Mouse (Mus musculus): ENCODE data around the gene Smim4. TPM values are rescaled to one million over a fixed set of nuclear protein-coding genes. Genes with fewer than 3 reads are reported as not detected.
A peak's percentile ranks its signal among the peaks of the same experiment; 100 is the strongest.

The Smim4 gene
- polyA plus RNA-seq, 1 experiment from 2014 or later: 210 TPM

GRCm38 (mm10) chr14:31171386-31171785, 42.6 kb upstream of the Smim4 start:
- H3K4me1 ChIP-seq (replicated peaks; ENCODE audit: insufficient read depth, low read length): peaks cover 8% of the 10 kb centered on the region; the same call in 1 of the 2 replicates
- peaks cover 56% of the 10 kb centered on the region for H3K36me3 ChIP-seq (ENCODE audit: insufficient read depth, low read length)
- WGBS: 92% methylated on average over 11 of the region's 11 CpGs
- TF ChIP-seq CTCF (IDR thresholded peaks at IDR 0.05; ENCODE audit: low read depth): no peak
- H3K27me3 ChIP-seq (ENCODE audit: insufficient read depth, low read length): no peaks in the 10 kb centered on the region
- no peak overlapping the region for H3K4me2 ChIP-seq (ENCODE audit: low read length)
- H3K9ac ChIP-seq (ENCODE audit: low read depth, low read length): no peak overlapping the region
- DNase-seq (ENCODE audit: low spot score): no peak
- no peak overlapping the region for H3K4me3 ChIP-seq (replicated peaks; ENCODE audit: low read depth, low read length)
- H3K9me3 ChIP-seq (replicated peaks; ENCODE audit: low read length): no peaks in the 10 kb centered on the region
- H3K27ac ChIP-seq: no peak overlapping the region
- no peak for ATAC-seq (replicated peaks; ENCODE audit: low FRiP score, low read depth)

- Histone ChIP-seq H3K9me3 (replicated peaks; ENCODE audit: low read length) (no peaks in the 10 kb centered on the region), H3K27me3 (ENCODE audit: insufficient read depth, low read length) (no peaks in the 10 kb centered on the region), H3K27ac (no peak overlapping the region), H3K4me1 (replicated peaks; ENCODE audit: insufficient read depth, low read length) (peaks cover 11% of the 10 kb centered on the region; the same call in 1 of the 2 replicates), H3K4me2 (ENCODE audit: low read length) (no peak overlapping the region), H3K36me3 (ENCODE audit: insufficient read depth, low read length) (peaks cover 52% of the 10 kb centered on the region), H3K9ac (ENCODE audit: low read depth, low read length) (no peak overlapping the region), H3K4me3 (replicated peaks; ENCODE audit: low read depth, low read length) (no peak overlapping the region)
- WGBS: 81% methylated on average over 13 of the region's 13 CpGs
- ATAC-seq (replicated peaks; ENCODE audit: low FRiP score, low read depth) (no peak), DNase-seq (ENCODE audit: low spot score) (no peak)
- TF ChIP-seq CTCF (IDR thresholded peaks at IDR 0.05; ENCODE audit: low read depth): no peak
These were observed 42.2 kb upstream of the Smim4 start for GRCm38 (mm10) chr14:31170963-31171362.

GRCm38 (mm10) chr14:31169508-31169907, 40.8 kb upstream of the Smim4 start:
- WGBS: 72% methylated on average over 6 of the region's 6 CpGs
- Histone ChIP-seq H3K9ac (ENCODE audit: low read depth, low read length) (no peak overlapping the region), H3K4me3 (replicated peaks; ENCODE audit: low read depth, low read length) (no peak overlapping the region), H3K27me3 (ENCODE audit: insufficient read depth, low read length) (no peaks in the 10 kb centered on the region), H3K4me1 (replicated peaks; ENCODE audit: insufficient read depth, low read length) (peaks cover 13% of the 10 kb centered on the region; the same call in 1 of the 2 replicates), H3K27ac (no peak overlapping the region), H3K9me3 (replicated peaks; ENCODE audit: low read length) (no peaks in the 10 kb centered on the region), H3K36me3 (ENCODE audit: insufficient read depth, low read length) (peaks cover 38% of the 10 kb centered on the region), H3K4me2 (ENCODE audit: low read length) (no peak overlapping the region)
- TF ChIP-seq CTCF (IDR thresholded peaks at IDR 0.05; ENCODE audit: low read depth): no peak
- DNase-seq (ENCODE audit: low spot score) (no peak), ATAC-seq (replicated peaks; ENCODE audit: low FRiP score, low read depth) (no peak)

GRCm38 (mm10) chr14:31168425-31168824, 39.7 kb upstream of the Smim4 start, which contains the start of gene Stab1:
Stab1 (minus strand) TSS chr14:31168641.
- Histone ChIP-seq H3K27me3 (ENCODE audit: insufficient read depth, low read length) (no peaks in the 10 kb centered on the region), H3K4me3 (replicated peaks; ENCODE audit: low read depth, low read length) (peak within 1 kb of the TSS; percentile 26), H3K36me3 (ENCODE audit: insufficient read depth, low read length) (peaks cover 27% of the 10 kb centered on the region), H3K27ac (peak within 1 kb of the TSS; percentile 62), H3K9me3 (replicated peaks; ENCODE audit: low read length) (no peaks in the 10 kb centered on the region), H3K9ac (ENCODE audit: low read depth, low read length) (peak within 1 kb of the TSS; percentile 14; the same call in 1 of the 2 replicates), H3K4me1 (replicated peaks; ENCODE audit: insufficient read depth, low read length) (peaks cover 13% of the 10 kb centered on the region; the same call in 1 of the 2 replicates), H3K4me2 (ENCODE audit: low read length) (peak within 1 kb of the TSS; percentile 40)
- no peak for ATAC-seq (replicated peaks; ENCODE audit: low FRiP score, low read depth)
- WGBS: 18% methylated on average over 10 of the region's 10 CpGs
- TF ChIP-seq CTCF (IDR thresholded peaks at IDR 0.05; ENCODE audit: low read depth): no peak
- peak; percentile 62 for DNase-seq (ENCODE audit: low spot score)

GRCm38 (mm10) chr14:31166827-31167226, 38.1 kb upstream of the Smim4 start:
- H3K4me3 ChIP-seq (replicated peaks; ENCODE audit: low read depth, low read length): peak overlapping the region; percentile 26
- peaks cover 11% of the 10 kb centered on the region for H3K36me3 ChIP-seq (ENCODE audit: insufficient read depth, low read length)
- H3K4me1 ChIP-seq (replicated peaks; ENCODE audit: insufficient read depth, low read length): peaks cover 13% of the 10 kb centered on the region; the same call in 1 of the 2 replicates
- peak overlapping the region; percentile 40 for H3K4me2 ChIP-seq (ENCODE audit: low read length)
- WGBS: 33% methylated on average over 9 of the region's 9 CpGs
- peak overlapping the region; percentile 44; the same call in 1 of the 2 replicates for H3K27ac ChIP-seq
- no peak for DNase-seq (ENCODE audit: low spot score)
- TF ChIP-seq CTCF (IDR thresholded peaks at IDR 0.05; ENCODE audit: low read depth): no peak
- H3K9ac ChIP-seq (ENCODE audit: low read depth, low read length): peak overlapping the region; percentile 10; the same call in 1 of the 2 replicates
- no peak for ATAC-seq (replicated peaks; ENCODE audit: low FRiP score, low read depth)
- H3K9me3 ChIP-seq (replicated peaks; ENCODE audit: low read length): no peaks in the 10 kb centered on the region
- no peaks in the 10 kb centered on the region for H3K27me3 ChIP-seq (ENCODE audit: insufficient read depth, low read length)

- DNase-seq (ENCODE audit: low spot score) (peak; percentile 56), ATAC-seq (replicated peaks; ENCODE audit: low FRiP score, low read depth) (peak; percentile 26; the same call in 1 of the 2 replicates)
- peaks cover 4% of the 10 kb centered on the region for H3K36me3 ChIP-seq (ENCODE audit: insufficient read depth, low read length)
- H3K4me2 ChIP-seq (ENCODE audit: low read length): peak overlapping the region; percentile 40
- TF ChIP-seq CTCF (IDR thresholded peaks at IDR 0.05; ENCODE audit: low read depth): no peak
- no peak overlapping the region for H3K4me3 ChIP-seq (replicated peaks; ENCODE audit: low read depth, low read length)
- H3K4me1 ChIP-seq (replicated peaks; ENCODE audit: insufficient read depth, low read length): peaks cover 13% of the 10 kb centered on the region; the same call in 1 of the 2 replicates
- H3K27ac ChIP-seq: peak overlapping the region; percentile 44; the same call in 1 of the 2 replicates
- H3K9ac ChIP-seq (ENCODE audit: low read depth, low read length): no peak overlapping the region
- 25% methylated on average over 10 of the region's 10 CpGs for WGBS
- no peaks in the 10 kb centered on the region for H3K9me3 ChIP-seq (replicated peaks; ENCODE audit: low read length)
- no peaks in the 10 kb centered on the region for H3K27me3 ChIP-seq (ENCODE audit: insufficient read depth, low read length)
These were observed 37.4 kb upstream of the Smim4 start for GRCm38 (mm10) chr14:31165991-31166630.
